Mouse (Mus musculus) erythroblast, embryonic 14.5 days (primary cell): Measurements from ENCODE around the gene Klhdc10. TPM values are rescaled to one million over a fixed set of nuclear protein-coding genes. Genes with fewer than 3 reads are reported as not detected.
A peak's percentile ranks its signal among the peaks of the same experiment; 100 is the strongest.

Source experiments
- H3K27me3 ChIP-seq: 2 replicates; pipeline ENCODE4 v1.6.1; 2012; ENCODE audit warnings: inconsistent platforms; ENCODE audit not compliant: control insufficient read depth
- H3K36me3 ChIP-seq: 2 replicates; pipeline ENCODE4 v1.6.1; 2012; ENCODE audit warnings: mild to moderate bottlenecking, inconsistent platforms; ENCODE audit not compliant: control insufficient read depth
- H3K4me1 ChIP-seq: 2 replicates; pipeline ENCODE4 v1.6.1; 2012; ENCODE audit warnings: inconsistent platforms; ENCODE audit not compliant: control insufficient read depth
- H3K4me3 ChIP-seq: replicated peaks from 2 replicates; pipeline ENCODE3; 2012; ENCODE audit warnings: moderate library complexity, mild to moderate bottlenecking, inconsistent platforms
- H3K9me3 ChIP-seq: 2 replicates; pipeline ENCODE4 v1.6.1; 2012; ENCODE audit warnings: low read length, inconsistent platforms, mixed read lengths; ENCODE audit not compliant: control insufficient read depth
- GATA1 ChIP-seq: IDR thresholded peaks from 2 replicates; pipeline ENCODE4 v1.6.1; 2012; ENCODE audit warnings: low read length, inconsistent platforms, mixed read lengths
- TAL1 ChIP-seq: IDR thresholded peaks from 3 replicates; pipeline ENCODE4 v1.6.1; 2012; ENCODE audit warnings: low read length, inconsistent platforms, mixed read lengths
- polyA plus RNA-seq: library from polyadenylated mRNA; stranded (reverse); fragments of >175 nt; gene quantifications from 2 replicates; pipeline ENCODE4 v1.2.3, GENCODE M21; 2012

Gene Klhdc10
- polyA plus RNA-seq, 1 experiment: 0.88 TPM

DNA sequence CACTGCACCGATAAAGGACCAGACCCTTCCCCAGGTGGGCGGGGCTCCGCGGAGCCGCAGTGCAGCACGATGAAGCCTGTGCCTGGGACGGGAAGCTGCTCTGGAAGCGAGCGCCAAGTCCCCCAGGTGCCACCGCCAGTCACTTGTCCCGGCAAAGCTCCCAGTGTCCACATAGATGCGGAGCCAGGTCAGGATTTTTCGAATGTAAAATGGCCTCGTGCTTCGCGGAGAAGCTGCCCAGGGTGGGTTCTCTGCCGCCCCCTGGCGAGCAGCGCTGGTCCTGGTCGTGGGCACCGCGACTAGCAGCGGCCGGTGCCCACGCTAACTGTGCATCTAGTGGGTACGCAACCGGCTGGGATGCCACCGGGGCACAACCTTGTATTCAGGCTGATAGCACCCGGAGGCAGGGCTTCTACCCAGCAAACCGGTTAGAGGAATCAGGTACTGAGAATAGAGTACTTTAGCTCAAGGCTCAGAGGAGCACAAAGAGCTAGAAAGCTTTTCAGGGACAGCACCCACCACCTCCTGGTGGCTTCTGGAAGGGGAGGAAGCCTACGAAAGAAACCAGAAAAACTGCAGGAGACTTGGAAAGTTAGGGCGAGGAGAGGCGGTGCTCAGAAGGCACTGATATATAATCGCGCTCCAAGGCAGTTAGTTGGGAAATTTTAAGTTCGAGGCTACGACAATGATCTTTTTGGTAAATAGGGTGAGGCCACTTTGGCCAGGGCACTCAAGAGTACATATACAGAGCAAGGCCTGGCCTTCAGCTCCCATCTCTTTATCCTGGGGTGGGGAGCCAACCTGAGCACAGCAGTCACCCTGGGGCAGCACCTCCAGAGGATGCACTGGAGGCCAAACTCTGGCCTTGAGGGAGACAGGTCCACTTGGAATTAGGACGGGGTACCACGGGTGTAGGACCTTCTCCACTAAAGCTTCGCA lies 58.4 kb downstream of the Klhdc10 start:
- peak overlapping the region; percentile 62 for H3K4me3 ChIP-seq
- H3K27me3 ChIP-seq: peaks cover 49% of the 10 kb centered on the region
- no peak for TF ChIP-seq GATA1
- TF ChIP-seq TAL1: no peak
- peaks cover 44% of the 10 kb centered on the region for H3K4me1 ChIP-seq
- H3K36me3 ChIP-seq: peaks cover 3% of the 10 kb centered on the region; the same call in 1 of the 2 replicates
- H3K9me3 ChIP-seq: no peaks in the 10 kb centered on the region

DNA sequence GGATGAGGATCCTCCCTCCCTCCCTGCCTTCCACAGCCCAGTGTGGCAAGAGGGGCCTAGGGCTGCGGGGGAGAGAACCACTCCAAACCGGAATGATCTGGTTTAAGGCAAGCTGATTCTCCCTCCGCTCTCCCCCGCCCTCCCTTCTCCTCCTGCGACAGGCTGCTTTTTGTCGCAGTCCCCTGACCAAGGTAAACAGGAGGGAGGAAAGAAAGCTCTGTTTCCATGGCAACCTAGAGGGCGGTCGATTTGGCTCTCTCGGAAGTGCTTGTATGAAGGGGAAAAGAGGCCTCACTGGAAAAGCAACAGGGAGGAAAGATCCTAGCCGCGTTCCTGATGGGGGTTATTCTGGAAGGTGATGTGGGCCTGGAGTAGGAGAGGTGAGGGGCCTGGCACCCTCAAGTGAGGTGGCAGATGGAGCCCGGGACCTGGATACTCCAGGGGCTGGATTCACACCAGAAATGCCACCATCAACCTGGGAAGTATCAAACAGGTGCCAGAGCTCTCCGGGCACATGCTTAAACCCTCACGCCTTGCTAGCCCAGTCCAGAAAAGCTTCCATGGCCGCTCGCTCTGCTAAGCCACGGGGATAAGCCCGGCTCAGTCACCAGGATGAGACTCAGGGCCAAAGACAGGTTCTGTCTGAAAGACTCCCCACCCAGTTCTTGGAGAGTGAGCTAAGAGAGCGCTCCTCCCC lies 59.2 kb downstream of the Klhdc10 start:
- no peak for TF ChIP-seq GATA1
- no peak for TF ChIP-seq TAL1
- no peak overlapping the region for H3K4me3 ChIP-seq
- peaks cover 54% of the 10 kb centered on the region for H3K27me3 ChIP-seq
- H3K36me3 ChIP-seq: no peaks in the 10 kb centered on the region
- peaks cover 44% of the 10 kb centered on the region for H3K4me1 ChIP-seq
- H3K9me3 ChIP-seq: no peaks in the 10 kb centered on the region

DNA sequence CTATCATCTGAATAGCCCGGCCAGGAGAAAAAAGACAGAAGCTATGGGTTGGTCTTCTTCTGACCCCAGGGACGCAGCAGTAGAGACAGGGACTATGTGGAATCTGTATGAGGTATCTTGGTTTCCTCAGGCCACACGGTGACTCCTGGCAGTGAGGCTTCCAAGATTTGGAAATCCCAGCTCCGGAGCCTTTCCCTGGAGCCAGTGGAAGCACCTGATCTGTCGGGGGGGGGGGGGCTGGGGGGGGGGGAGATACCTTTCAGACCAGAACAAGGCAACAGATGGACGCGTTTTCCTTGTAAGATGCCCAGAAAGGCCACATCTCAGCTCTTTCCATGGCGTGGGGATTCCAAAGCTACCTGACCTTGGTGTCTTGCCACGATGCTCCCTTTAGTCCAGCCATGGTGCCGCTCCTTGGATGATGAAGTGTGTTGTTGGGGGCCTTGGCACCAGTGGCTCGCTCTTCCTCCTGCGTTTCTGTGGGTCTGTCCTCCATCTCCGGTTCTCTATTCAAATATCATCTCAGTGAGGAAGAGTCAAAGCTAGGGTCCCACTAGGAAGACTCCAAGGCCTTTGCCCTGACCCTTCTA lies 60.2 kb downstream of the Klhdc10 start:
- Histone ChIP-seq H3K36me3 (no peaks in the 10 kb centered on the region), H3K4me3 (no peak overlapping the region), H3K9me3 (no peaks in the 10 kb centered on the region), H3K27me3 (peaks cover 54% of the 10 kb centered on the region), H3K4me1 (peaks cover 43% of the 10 kb centered on the region)
- TF ChIP-seq GATA1: no peak
- TF ChIP-seq TAL1: no peak

DNA sequence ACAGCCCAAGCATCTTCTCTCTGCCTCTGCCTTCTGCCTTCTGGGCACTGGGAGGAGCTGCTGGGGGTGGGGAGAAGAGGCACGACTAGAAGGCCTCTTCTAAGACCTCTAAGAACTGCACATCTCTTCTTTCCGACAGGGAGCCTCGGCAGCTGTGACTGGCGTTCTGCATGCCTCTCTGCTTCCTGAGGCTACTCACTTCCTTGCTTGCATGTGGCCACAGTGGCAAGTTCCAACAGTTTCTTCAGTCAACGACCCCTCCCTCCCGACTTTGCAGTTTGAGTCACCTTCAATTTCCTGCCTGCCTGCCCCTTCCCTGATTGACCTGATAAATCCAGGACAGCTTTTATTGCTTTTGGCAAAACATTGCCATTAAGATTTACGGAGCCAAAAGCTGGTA lies 61.2 kb downstream of the Klhdc10 start:
- TF ChIP-seq GATA1: no peak
- no peak for TF ChIP-seq TAL1
- Histone ChIP-seq H3K4me1 (peaks cover 41% of the 10 kb centered on the region), H3K4me3 (no peak overlapping the region)

DNA sequence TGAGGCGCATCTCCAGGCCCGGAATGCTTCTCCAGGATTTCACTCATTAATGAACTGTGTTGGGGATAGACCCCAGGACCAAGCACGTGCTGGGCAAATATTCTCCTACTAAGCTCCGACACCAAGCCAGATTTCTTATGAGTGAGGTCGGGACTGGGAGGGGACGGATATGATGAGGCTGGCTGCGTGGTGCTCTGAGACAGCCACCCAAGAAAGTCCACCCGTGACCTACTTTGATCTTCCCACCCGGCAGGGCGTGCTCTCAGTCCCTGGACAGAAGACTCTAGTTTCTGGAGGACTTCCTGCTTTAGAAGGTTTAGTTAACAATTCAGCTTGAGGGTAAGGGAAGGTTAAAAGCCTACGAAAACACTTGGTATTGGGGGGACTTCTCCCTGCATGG lies 63.9 kb downstream of the Klhdc10 start:
- H3K4me3 ChIP-seq: no peak overlapping the region
- H3K36me3 ChIP-seq: no peaks in the 10 kb centered on the region
- H3K9me3 ChIP-seq: no peaks in the 10 kb centered on the region
- H3K27me3 ChIP-seq: peaks cover 45% of the 10 kb centered on the region
- TF ChIP-seq TAL1 (no peak), GATA1 (no peak)
- H3K4me1 ChIP-seq: peaks cover 25% of the 10 kb centered on the region

More for the DNA sequence above, 61.2 kb downstream of the Klhdc10 start:
- Histone ChIP-seq H3K36me3 (no peaks in the 10 kb centered on the region), H3K9me3 (no peaks in the 10 kb centered on the region), H3K27me3 (peaks cover 54% of the 10 kb centered on the region)

DNA sequence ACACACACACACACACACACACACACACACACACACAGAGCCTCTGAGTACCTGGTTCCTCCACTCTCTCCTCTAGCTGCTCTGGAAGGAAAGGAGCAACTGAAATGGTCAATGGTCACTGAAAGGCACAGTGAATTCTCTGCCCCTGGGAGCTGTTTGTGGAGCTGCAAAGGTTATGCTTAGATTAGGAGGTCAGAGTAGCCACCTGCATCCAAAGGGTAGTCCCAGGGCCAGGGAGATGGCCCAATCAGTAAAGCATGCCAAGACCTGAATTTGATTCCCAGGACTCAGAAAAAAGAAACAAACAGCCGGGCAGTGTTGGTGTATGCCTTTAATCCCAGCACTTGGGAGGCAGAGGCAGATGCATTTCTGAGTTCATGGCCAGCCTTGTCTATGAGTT lies 66.4 kb downstream of the Klhdc10 start:
- Histone ChIP-seq H3K4me3 (no peak overlapping the region), H3K27me3 (peaks cover 22% of the 10 kb centered on the region), H3K9me3 (no peaks in the 10 kb centered on the region), H3K36me3 (no peaks in the 10 kb centered on the region), H3K4me1 (peaks cover 5% of the 10 kb centered on the region)
- TF ChIP-seq GATA1: no peak
- no peak for TF ChIP-seq TAL1

DNA sequence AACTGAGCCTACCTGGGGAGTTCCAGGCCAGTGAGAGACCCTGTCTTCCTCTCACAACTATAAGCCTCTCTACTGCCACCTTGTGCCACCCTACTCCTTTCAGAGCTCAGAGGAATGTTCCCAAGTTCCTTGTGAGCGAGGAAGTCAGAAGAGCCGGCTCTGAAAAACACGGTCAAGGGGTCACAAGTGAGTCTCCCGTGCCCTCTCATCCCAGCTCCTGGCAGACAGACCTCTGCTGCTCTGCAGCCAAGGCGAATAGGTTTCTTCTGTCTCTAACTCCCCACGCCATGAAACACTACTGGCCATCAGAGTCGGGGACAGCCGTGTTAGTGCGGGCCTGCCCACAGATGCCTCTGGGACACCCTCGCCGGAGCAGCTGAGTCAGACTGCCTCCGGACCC lies 67.0 kb downstream of the Klhdc10 start:
- Histone ChIP-seq H3K4me1 (peaks cover 2% of the 10 kb centered on the region), H3K36me3 (no peaks in the 10 kb centered on the region), H3K4me3 (no peak overlapping the region), H3K9me3 (no peaks in the 10 kb centered on the region), H3K27me3 (peaks cover 17% of the 10 kb centered on the region)
- TF ChIP-seq GATA1 (no peak), TAL1 (no peak)

DNA sequence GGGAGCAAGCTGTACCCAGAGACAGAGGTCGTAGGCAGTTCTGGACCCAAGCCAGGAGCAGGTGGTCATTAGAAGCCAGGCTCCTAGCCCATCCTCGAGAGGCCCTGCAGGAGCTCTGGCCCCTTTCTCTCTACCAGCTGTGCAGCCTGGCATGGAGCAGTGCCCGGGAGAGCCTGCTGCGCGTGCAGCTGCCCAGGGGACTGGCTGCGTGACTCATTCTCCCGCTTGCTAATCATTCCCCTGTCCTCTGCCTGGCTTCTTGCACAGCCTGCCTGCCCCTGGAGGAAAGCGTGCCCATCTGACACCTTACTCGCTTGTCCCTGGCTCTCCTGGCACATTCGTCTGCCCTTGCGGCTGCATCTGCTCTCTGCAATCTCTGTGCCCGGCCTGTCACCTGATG lies 67.7 kb downstream of the Klhdc10 start:
- no peak for TF ChIP-seq TAL1
- TF ChIP-seq GATA1: no peak
- Histone ChIP-seq H3K4me3 (no peak overlapping the region), H3K27me3 (peaks cover 11% of the 10 kb centered on the region), H3K4me1 (peaks cover 2% of the 10 kb centered on the region), H3K36me3 (no peaks in the 10 kb centered on the region), H3K9me3 (no peaks in the 10 kb centered on the region)

DNA sequence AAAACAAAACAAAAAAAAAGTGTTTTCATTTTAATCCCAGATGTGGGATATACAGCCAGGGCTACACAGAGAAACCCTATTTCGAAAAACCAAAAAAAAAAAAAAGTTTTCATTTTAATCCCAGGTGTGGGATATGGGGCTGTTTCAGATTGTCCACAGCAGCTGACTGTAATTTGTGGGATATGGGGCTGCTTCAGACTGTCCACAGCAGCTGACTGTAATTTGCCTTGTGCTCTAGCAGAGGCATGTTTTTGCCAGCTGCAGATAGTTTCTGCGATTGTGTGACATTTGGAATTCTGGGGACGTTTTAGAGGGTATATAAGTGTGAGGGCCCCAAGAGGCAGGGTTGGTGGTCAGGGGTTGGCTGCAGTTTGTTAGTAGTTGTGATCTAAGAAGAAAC lies 70.0 kb downstream of the Klhdc10 start:
- TF ChIP-seq TAL1: no peak
- TF ChIP-seq GATA1: no peak
- no peaks in the 10 kb centered on the region for H3K9me3 ChIP-seq

More for the DNA sequence above, 70.0 kb downstream of the Klhdc10 start:
- no peaks in the 10 kb centered on the region for H3K27me3 ChIP-seq
- peaks cover 6% of the 10 kb centered on the region for H3K36me3 ChIP-seq
- peaks cover 2% of the 10 kb centered on the region for H3K4me1 ChIP-seq
- H3K4me3 ChIP-seq: no peak overlapping the region
